Mouse (Mus musculus) urinary bladder, postnatal 4 days (tissue): ENCODE measurements around the gene Klk7.
A peak's percentile ranks its signal among the peaks of the same experiment; 100 is the strongest.

Experiments
- DNase-seq, 2 experiments: peaks; one replicate each; pipeline ENCODE4 v3.0.0; 2021 to 2022; ENCODE audit warnings: low spot score in 2 of 2

The Klk7 gene

GRCm38 (mm10) chr7:43810994-43811393 lies at the start of gene Klk7:
Gene Klk7, plus strand, starts transcription at chr7:43811294.
- DNase-seq, result no peak

GRCm38 (mm10) chr7:43766484-43766883 lies 44.6 kb upstream of the Klk7 start:
- DNase-seq, result peak in 1 of 2 experiments; percentile 5

GRCm38 (mm10) chr7:43768597-43768996 lies 42.5 kb upstream of the Klk7 start, which contains the start of gene Klk12:
Gene Klk12, plus strand, starts transcription at chr7:43768897.
- DNase-seq, result peak in 1 of 2 experiments; percentile 13

- peak; percentile 14 to 52 for DNase-seq
These were observed 41.5 kb upstream of the Klk7 start for GRCm38 (mm10) chr7:43769636-43770035.

GRCm38 (mm10) chr7:43770701-43771100 lies 40.4 kb upstream of the Klk7 start:
- peak; percentile 15 to 47 for DNase-seq

GRCm38 (mm10) chr7:43771916-43772315 lies 39.2 kb upstream of the Klk7 start:
- peak; percentile 5 to 52 for DNase-seq

- no peak for DNase-seq
These were observed 38.2 kb upstream of the Klk7 start for GRCm38 (mm10) chr7:43772901-43773300.

GRCm38 (mm10) chr7:43774364-43774763 lies 36.7 kb upstream of the Klk7 start, which contains the start of gene Klk11:
Gene Klk11, plus strand, starts transcription at chr7:43774604.
- DNase-seq, result peak; percentile 13 to 58

- peak; percentile 12 to 58 for DNase-seq
These were observed 36.3 kb upstream of the Klk7 start for GRCm38 (mm10) chr7:43774802-43775201.

- DNase-seq, result peak; percentile 13 to 52
These were observed 35.6 kb upstream of the Klk7 start for GRCm38 (mm10) chr7:43775311-43776057.

- peak in 1 of 2 experiments; percentile 16 for DNase-seq
These were observed 34.6 kb upstream of the Klk7 start for GRCm38 (mm10) chr7:43776506-43776905.

GRCm38 (mm10) chr7:43777423-43777822 lies 33.7 kb upstream of the Klk7 start:
- DNase-seq, result peak in 1 of 2 experiments; percentile 14

- peak in 1 of 2 experiments; percentile 13 for DNase-seq
These were observed 32.7 kb upstream of the Klk7 start for GRCm38 (mm10) chr7:43778176-43778970.

GRCm38 (mm10) chr7:43780241-43780640 lies 30.9 kb upstream of the Klk7 start:
- DNase-seq, result peak; percentile 8 to 42

GRCm38 (mm10) chr7:43780746-43781145 lies 30.3 kb upstream of the Klk7 start, which contains the start of gene Klk10:
Gene Klk10, plus strand, starts transcription at chr7:43781035.
- DNase-seq, result peak in 1 of 2 experiments; percentile 55

GRCm38 (mm10) chr7:43781541-43781940 lies 29.6 kb upstream of the Klk7 start:
- peak in 1 of 2 experiments; percentile 54 for DNase-seq

- DNase-seq, result peak; percentile 67 to 89
These were observed 28.5 kb upstream of the Klk7 start for GRCm38 (mm10) chr7:43782275-43783265.

GRCm38 (mm10) chr7:43785286-43785685 lies 25.8 kb upstream of the Klk7 start:
- no peak for DNase-seq

- no peak for DNase-seq
These were observed 23.0 kb upstream of the Klk7 start for GRCm38 (mm10) chr7:43788096-43788495.

- DNase-seq, result no peak
These were observed 21.8 kb upstream of the Klk7 start for GRCm38 (mm10) chr7:43789295-43789694.

GRCm38 (mm10) chr7:43791591-43791990 lies 19.5 kb upstream of the Klk7 start, which contains the start of gene Klk9:
Gene Klk9, plus strand, starts transcription at chr7:43791891.
- no peak for DNase-seq
